Mouse (Mus musculus): ENCODE results near the gene Vash1.

- TF ChIP-seq EP300 (IDR thresholded peaks at IDR 0.05; ENCODE audit: low read depth) (no peak), CTCF (IDR thresholded peaks at IDR 0.05; ENCODE audit: low read depth) (no peak)
These were observed 6.4 kb upstream of the Vash1 start for GRCm38 (mm10) chr12:86672105-86672504.

Data from liver, embryonic 14.5 days (tissue).